Mouse (Mus musculus) MEL (cell line): ENCODE results near the gene Slc7a11. TPM values are rescaled to one million over a fixed set of nuclear protein-coding genes. Genes with fewer than 3 reads are reported as not detected.

ENCODE experiments used
- DNase-seq: peaks from one replicate; pipeline ENCODE4 v3.0.0; 2011; ENCODE audit warnings: low read depth, low spot score
- H3K27ac ChIP-seq: 2 replicates; pipeline ENCODE4 v1.5.1; 2012; ENCODE audit warnings: low read depth, mild to moderate bottlenecking, control low read depth, low read length, moderate library complexity; ENCODE audit not compliant: control insufficient read depth
- H3K27me3 ChIP-seq, 2 experiments: fragments of 150-350 bp in 1 of 2; sonication (generic) in 1 of 2; 2 replicates each; pipeline ENCODE4 v1.6.1; 2012; ENCODE audit warnings: low read length in 2 of 2, mild to moderate bottlenecking in 2 of 2, improper control_type of control experiment in 1 of 2, moderate library complexity in 1 of 2; ENCODE audit not compliant: insufficient read depth in 2 of 2, control insufficient read depth in 1 of 2
- H3K36me3 ChIP-seq, 2 experiments: 2 replicates each; pipeline ENCODE4 v1.6.1; 2012 to 2014; ENCODE audit warnings: low read length in 2 of 2, improper control_type of control experiment in 1 of 2, inconsistent platforms in 1 of 2, mild to moderate bottlenecking in 1 of 2; ENCODE audit not compliant: insufficient read depth in 2 of 2, control insufficient read depth in 1 of 2
- H3K4me1 ChIP-seq, 2 experiments: fragments of 150-350 bp in 1 of 2; sonication (generic) in 1 of 2; 2 replicates each; pipeline ENCODE4 v1.6.1; 2012; ENCODE audit warnings: low read length in 2 of 2, improper control_type of control experiment in 1 of 2, mild to moderate bottlenecking in 1 of 2; ENCODE audit not compliant: insufficient read depth in 2 of 2, control insufficient read depth in 1 of 2
- H3K4me3 ChIP-seq, 2 experiments: fragments of 150-350 bp in 1 of 2; sonication (generic) in 1 of 2; 2 replicates each; pipeline ENCODE4 v1.5.1; 2012; ENCODE audit warnings: low read depth in 2 of 2, low read length in 2 of 2, mild to moderate bottlenecking in 2 of 2, moderate library complexity in 2 of 2, control low read depth in 1 of 2, improper control_type of control experiment in 1 of 2; ENCODE audit not compliant: control insufficient read depth in 1 of 2, insufficient read depth in 1 of 2
- H3K79me2 ChIP-seq: 2 replicates; pipeline ENCODE4 v1.6.1; 2012; ENCODE audit warnings: mild to moderate bottlenecking, low read length, moderate library complexity; ENCODE audit not compliant: control insufficient read depth, poor library complexity, insufficient read depth
- H3K9ac ChIP-seq: 2 replicates; pipeline ENCODE4 v1.6.1; 2012; ENCODE audit warnings: low read depth, mild to moderate bottlenecking, control low read depth, low read length, moderate library complexity; ENCODE audit not compliant: control insufficient read depth, poor library complexity, severe bottlenecking
- H3K9me3 ChIP-seq: fragments of 150-350 bp; sonication (generic); replicated peaks from 2 replicates; pipeline ENCODE4 v1.6.1; 2012; ENCODE audit warnings: mild to moderate bottlenecking, low read length, improper control_type of control experiment, moderate library complexity; ENCODE audit not compliant: insufficient read depth
- CHD1 ChIP-seq: IDR thresholded peaks from 2 replicates; pipeline ENCODE4 v1.6.1; 2012; ENCODE audit warnings: low read depth, mild to moderate bottlenecking, inconsistent platforms, low read length, improper control_type of control experiment
- ETS1 ChIP-seq: IDR thresholded peaks from 2 replicates; pipeline ENCODE4 v1.6.1; 2012; ENCODE audit warnings: low read depth, mild to moderate bottlenecking, inconsistent platforms, low read length, improper control_type of control experiment, moderate library complexity
- GABPA ChIP-seq: IDR thresholded peaks from 2 replicates; pipeline ENCODE4 v1.6.1; 2012; ENCODE audit warnings: low read depth, mild to moderate bottlenecking, inconsistent platforms, low read length, improper control_type of control experiment, moderate library complexity
- HCFC1 ChIP-seq: IDR thresholded peaks from 2 replicates; pipeline ENCODE4 v1.6.1; 2012; ENCODE audit warnings: low read depth, mild to moderate bottlenecking, inconsistent platforms, low read length, improper control_type of control experiment, moderate library complexity
- MAX ChIP-seq: IDR thresholded peaks from 2 replicates; pipeline ENCODE4 v1.6.1; 2011; ENCODE audit warnings: low read length, improper control_type of control experiment
- MEF2A ChIP-seq: IDR thresholded peaks from 2 replicates; pipeline ENCODE4 v1.6.1; 2014; ENCODE audit warnings: low read depth, mild to moderate bottlenecking, inconsistent platforms, low read length, improper control_type of control experiment; ENCODE audit not compliant: poor library complexity, insufficient replicate concordance, severe bottlenecking; ENCODE audit errors: extremely low read depth
- MYB ChIP-seq: IDR thresholded peaks from 2 replicates; pipeline ENCODE4 v1.6.1; 2011; ENCODE audit warnings: mild to moderate bottlenecking, low read depth, low read length, improper control_type of control experiment
- POLR2A ChIP-seq, 2 experiments: IDR thresholded peaks; 2 replicates each; pipeline ENCODE4 v1.6.1; 2011 to 2012; ENCODE audit warnings: low read length in 2 of 2, mild to moderate bottlenecking in 2 of 2, control low read depth in 1 of 2, improper control_type of control experiment in 1 of 2, low read depth in 1 of 2, moderate library complexity in 1 of 2; ENCODE audit not compliant: control insufficient read depth in 1 of 2, insufficient read depth in 1 of 2, poor library complexity in 1 of 2
- POLR2AphosphoS5 ChIP-seq: IDR thresholded peaks from 2 replicates; pipeline ENCODE4 v1.6.1; 2012; ENCODE audit warnings: low read depth, borderline replicate concordance, mild to moderate bottlenecking, inconsistent platforms, low read length, moderate library complexity, mixed read lengths
- RAD21 ChIP-seq: IDR thresholded peaks from 2 replicates; pipeline ENCODE4 v1.6.1; 2011; ENCODE audit warnings: mild to moderate bottlenecking, low read depth, low read length, improper control_type of control experiment
- SIN3A ChIP-seq: IDR thresholded peaks from 2 replicates; pipeline ENCODE4 v1.6.1; 2012; ENCODE audit warnings: low read length, improper control_type of control experiment, inconsistent platforms
- SMC3 ChIP-seq: IDR thresholded peaks from 2 replicates; pipeline ENCODE4 v1.6.1; 2011; ENCODE audit warnings: low read depth, low read length, improper control_type of control experiment
- TAL1 ChIP-seq: IDR thresholded peaks from 2 replicates; pipeline ENCODE4 v1.6.1; 2012; ENCODE audit warnings: mild to moderate bottlenecking, inconsistent platforms, low read length, moderate library complexity, mixed read lengths
- TCF12 ChIP-seq: IDR thresholded peaks from 2 replicates; pipeline ENCODE4 v1.6.1; 2014; ENCODE audit warnings: low read depth, mild to moderate bottlenecking, inconsistent platforms, low read length, improper control_type of control experiment, moderate library complexity
- UBTF ChIP-seq: IDR thresholded peaks from 2 replicates; pipeline ENCODE4 v1.6.1; 2012; ENCODE audit warnings: low read depth, mild to moderate bottlenecking, inconsistent platforms, low read length, improper control_type of control experiment, moderate library complexity, borderline replicate concordance; ENCODE audit not compliant: insufficient read depth
- USF1 ChIP-seq: IDR thresholded peaks from 2 replicates; pipeline ENCODE4 v1.6.1; 2014; ENCODE audit warnings: low read depth, mild to moderate bottlenecking, inconsistent platforms, low read length, improper control_type of control experiment, moderate library complexity
- ZKSCAN1 ChIP-seq: IDR thresholded peaks from 2 replicates; pipeline ENCODE4 v1.6.1; 2012; ENCODE audit warnings: low read depth, mild to moderate bottlenecking, inconsistent platforms, low read length, improper control_type of control experiment, moderate library complexity
- ZMIZ1 ChIP-seq: IDR thresholded peaks from 2 replicates; pipeline ENCODE4 v1.6.1; 2012; ENCODE audit warnings: low read depth, mild to moderate bottlenecking, inconsistent platforms, low read length, improper control_type of control experiment, moderate library complexity
- polyA plus RNA-seq, 2 experiments: library from polyadenylated mRNA; stranded (reverse) in 1 of 2; unstranded in 1 of 2; fragments of >175 nt in 1 of 2; fragments of >200 nt in 1 of 2; gene quantifications; 2 replicates each; pipeline versions ENCODE4 v1.2.1 to v1.2.4; 2012; ENCODE audit warnings: low replicate concordance in 2 of 2, low read depth in 1 of 2; ENCODE audit not compliant: insufficient read length in 2 of 2, insufficient read depth in 1 of 2, missing spikeins in 1 of 2
- total RNA-seq: library from RNA; depleted of rRNA; stranded (reverse); fragments of 300-350 nt; gene quantifications from 2 replicates; pipeline ENCODE4 v1.2.3, GENCODE M21; 2012

The Slc7a11 gene
- total and polyA plus RNA-seq, 3 experiments, result 0.69 to 3.3 TPM; not detected in 1

DNA sequence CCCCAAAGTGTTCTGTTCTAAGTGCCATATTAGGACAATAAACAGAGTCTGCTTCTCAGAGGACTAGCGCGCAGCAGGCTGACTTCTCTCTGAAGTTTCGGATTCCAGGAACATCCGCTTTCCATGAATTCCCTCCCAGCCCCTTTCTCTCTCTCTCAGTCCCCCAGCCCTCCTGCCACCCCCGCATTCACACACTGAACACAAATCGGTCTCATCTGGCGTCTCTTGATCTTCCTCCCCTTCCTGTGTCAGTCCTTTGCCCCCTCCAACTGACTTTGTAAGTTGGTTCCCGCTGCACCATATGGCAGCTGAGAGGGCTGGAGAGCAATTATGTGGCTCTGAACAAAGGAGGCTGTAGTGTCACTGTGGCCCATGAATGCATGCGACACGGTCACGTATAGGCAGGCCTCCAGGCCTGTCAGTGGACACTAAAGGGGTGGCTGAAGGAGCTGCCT lies 577.3 kb downstream of the Slc7a11 start:
- H3K9ac ChIP-seq, result no peak overlapping the region
- no peaks in the 10 kb centered on the region for H3K36me3 ChIP-seq
- no peak overlapping the region for H3K4me3 ChIP-seq
- no peaks in the 10 kb centered on the region for H3K27me3 ChIP-seq
- no peak overlapping the region for H3K27ac ChIP-seq
- H3K4me1 ChIP-seq, result no peaks in the 10 kb centered on the region
- no peak for DNase-seq
- H3K79me2 ChIP-seq, result no peaks in the 10 kb centered on the region
- no peak for TF ChIP-seq ZMIZ1
- no peak for TF ChIP-seq SIN3A
- TF ChIP-seq ETS1, result no peak
- TF ChIP-seq MEF2A, result no peak
- no peak for TF ChIP-seq TAL1
- TF ChIP-seq RAD21, result no peak
- no peak for TF ChIP-seq MYB
- TF ChIP-seq UBTF, result no peak
- no peak for TF ChIP-seq GABPA
- TF ChIP-seq ZKSCAN1, result no peak
- TF ChIP-seq USF1, result no peak
- TF ChIP-seq SMC3, result no peak
- TF ChIP-seq POLR2A (IDR thresholded peaks at IDR 0.05; ENCODE audit: control insufficient read depth in 1 of 2, insufficient read depth in 1 of 2, low read depth in 1 of 2, low read length in 2 of 2, poor library complexity in 1 of 2), result no peak
- TF ChIP-seq HCFC1, result no peak
- H3K9me3 ChIP-seq, result no peaks in the 10 kb centered on the region

DNA sequence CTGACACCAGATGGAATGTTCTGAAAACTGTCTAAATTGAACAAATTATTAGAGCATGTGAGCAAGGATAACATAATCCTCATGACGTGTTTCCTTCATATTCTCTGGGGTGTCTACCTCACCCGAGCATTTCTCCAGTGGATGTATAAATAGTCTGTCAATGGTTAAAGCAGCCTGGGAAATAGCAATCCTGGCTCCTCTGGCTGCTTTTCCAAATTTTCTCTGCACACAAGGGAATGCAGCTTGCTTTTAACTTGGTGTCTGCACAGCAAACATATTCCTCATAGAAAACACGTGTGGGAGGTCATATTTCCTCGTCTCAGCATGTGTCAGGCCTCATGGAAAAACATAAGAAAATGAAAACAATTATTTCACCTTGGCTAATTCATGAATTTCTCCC lies 586.6 kb downstream of the Slc7a11 start:
- Histone ChIP-seq H3K36me3 (no peaks in the 10 kb centered on the region), H3K9ac (no peak overlapping the region), H3K4me3 (no peak overlapping the region), H3K27ac (no peak overlapping the region), H3K27me3 (no peaks in the 10 kb centered on the region), H3K4me1 (no peaks in the 10 kb centered on the region), H3K9me3 (no peaks in the 10 kb centered on the region), H3K79me2 (no peaks in the 10 kb centered on the region)
- TF ChIP-seq POLR2AphosphoS5 (no peak), GABPA (no peak), TAL1 (no peak), MEF2A (no peak), USF1 (no peak), CHD1 (no peak), UBTF (no peak), MAX (no peak), TCF12 (no peak)
- DNase-seq, result no peak
